Mouse (Mus musculus): Measurements from ENCODE around the gene Ube2l3. TPM values are rescaled to one million over a fixed set of nuclear protein-coding genes. Genes with fewer than 3 reads are reported as not detected.

Ube2l3 gene
- polyA plus RNA-seq, 1 experiment: 103 TPM

DNA sequence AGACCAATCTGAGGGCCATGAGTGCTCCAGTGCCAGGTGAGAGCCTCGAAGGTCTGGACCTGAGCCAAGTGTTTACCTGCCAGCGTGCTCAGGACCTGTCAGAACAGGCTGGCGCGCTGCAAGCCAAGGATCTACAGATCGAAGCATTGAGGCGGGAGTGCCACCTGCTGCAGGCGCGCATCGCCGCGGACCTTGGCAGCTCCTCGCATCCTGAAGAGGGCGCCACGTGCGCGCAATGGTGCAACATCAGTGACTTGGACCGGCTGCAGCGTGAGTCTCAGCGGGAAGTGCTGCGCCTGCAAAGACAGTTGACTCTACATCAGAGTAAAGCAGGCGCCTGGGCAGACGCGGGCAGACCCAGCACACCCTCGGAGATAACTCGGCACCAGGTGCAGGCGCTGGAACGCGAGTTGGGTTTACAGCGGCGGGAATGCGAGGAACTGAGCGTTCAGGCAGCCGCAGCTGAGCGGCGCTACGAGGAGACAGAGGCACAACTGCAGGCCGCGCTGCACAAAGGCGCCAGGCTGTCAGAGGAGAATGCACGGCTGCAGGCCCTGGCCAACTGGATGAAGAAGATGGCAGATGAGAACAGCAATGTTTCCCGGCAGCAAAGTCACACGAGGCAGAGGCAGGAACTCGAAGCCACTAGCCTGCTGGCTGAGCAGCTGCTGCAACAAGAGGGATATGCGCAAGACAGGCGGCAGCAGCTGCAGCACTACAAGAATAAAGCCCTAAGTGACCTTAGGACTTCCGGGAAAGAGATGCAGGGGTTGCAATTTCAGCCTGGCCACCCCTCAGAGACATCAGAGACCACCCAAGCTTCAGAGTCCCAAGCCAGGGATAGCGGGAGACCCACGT, 7.8 kb upstream of the Ube2l3 start:
- Histone ChIP-seq H3K4me1 (peaks cover 29% of the 10 kb centered on the region), H3K9me3 (no peaks in the 10 kb centered on the region), H3K4me3 (replicated peaks) (peak overlapping the region; percentile 97), H3K36me3 (replicated peaks; ENCODE audit: low read length) (no peaks in the 10 kb centered on the region), H3K27me3 (replicated peaks) (peaks cover 38% of the 10 kb centered on the region)
- TF ChIP-seq GATA1 (IDR thresholded peaks at IDR 0.05; ENCODE audit: borderline replicate concordance, low read length) (no peak), FLI1 (IDR thresholded peaks at IDR 0.05; ENCODE audit: low read length) (no peak)

DNA sequence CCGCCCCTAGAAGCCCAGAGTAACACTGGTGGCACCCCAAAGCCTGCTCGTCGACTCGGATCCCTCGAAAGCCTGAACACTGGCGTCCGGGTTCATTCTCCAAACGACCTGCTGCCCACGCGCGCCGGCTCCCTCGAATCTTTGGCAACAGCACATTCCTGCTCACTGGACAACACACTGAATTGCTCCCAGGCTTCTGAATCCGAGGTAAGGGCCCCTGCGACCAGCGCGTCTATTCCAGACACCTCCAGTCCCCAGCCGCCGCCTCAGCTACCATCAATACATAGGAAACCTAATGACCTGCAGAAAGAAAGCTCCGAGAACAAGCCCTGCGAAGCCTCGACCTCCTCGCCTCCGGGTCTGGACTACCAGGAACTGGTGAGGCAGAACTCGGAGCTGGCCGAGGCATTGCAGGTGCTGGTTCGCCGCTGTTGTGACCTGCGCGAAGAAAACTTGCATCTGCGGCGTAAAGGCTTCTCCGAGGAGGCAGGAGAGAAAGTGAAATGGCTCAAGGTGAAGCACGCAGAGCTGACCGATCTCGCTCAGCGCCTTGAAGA, 7.0 kb upstream of the Ube2l3 start:
- peaks cover 38% of the 10 kb centered on the region for H3K27me3 ChIP-seq (replicated peaks)
- peak overlapping the region; percentile 97 for H3K4me3 ChIP-seq (replicated peaks)
- H3K36me3 ChIP-seq (replicated peaks; ENCODE audit: low read length): no peaks in the 10 kb centered on the region
- H3K9me3 ChIP-seq: no peaks in the 10 kb centered on the region
- H3K4me1 ChIP-seq: peaks cover 31% of the 10 kb centered on the region
- no peak for TF ChIP-seq GATA1 (IDR thresholded peaks at IDR 0.05; ENCODE audit: borderline replicate concordance, low read length)
- no peak for TF ChIP-seq FLI1 (IDR thresholded peaks at IDR 0.05; ENCODE audit: low read length)

DNA sequence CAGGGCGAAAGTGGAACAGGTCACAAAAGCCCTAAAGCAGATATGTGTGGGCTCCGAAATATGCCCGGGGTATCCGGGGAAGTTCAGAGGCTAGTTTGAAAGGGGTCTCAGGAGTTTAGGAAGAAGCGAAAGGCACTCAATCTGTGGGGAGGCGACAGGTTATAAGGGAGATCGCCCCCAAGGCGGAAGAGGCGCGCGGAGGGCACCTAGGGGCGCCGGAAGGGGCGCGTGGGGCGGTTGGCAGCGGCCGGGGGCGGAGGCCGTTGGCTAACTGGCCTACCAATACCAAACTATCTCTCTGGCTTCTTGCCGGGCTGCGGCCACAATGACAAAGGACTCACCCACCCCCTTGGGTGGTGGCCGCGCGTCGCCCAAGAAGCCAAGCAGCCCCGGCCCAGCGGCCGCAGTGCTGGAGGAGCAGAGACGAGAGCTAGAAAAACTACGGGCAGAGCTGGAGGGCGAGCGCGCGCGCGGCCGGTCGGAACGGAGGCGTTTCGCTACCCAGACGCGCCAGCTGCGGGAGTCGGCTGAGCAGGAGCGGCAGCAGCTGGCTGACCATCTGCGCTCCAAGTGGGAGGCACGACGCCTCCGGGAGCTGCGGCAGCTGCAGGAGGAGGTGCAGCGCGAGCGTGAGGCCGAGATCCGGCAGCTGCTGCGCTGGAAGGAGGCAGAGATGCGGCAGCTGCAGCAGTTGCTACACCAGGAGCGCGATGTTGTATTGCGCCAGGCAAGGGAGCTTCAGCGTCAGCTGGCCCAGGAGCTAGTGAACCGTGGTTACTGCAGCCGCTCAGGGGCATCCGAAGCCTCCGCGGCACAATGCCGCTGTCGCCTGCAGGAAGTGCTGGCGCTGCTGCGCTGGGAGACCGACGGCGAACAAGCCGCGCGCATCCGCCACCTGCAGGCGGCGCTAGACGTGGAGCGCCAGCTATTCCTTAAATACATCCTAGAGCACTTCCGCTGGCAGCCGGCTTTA, 6.2 kb upstream of the Ube2l3 start, which contains the start of gene Rimbp3:
TSS of gene Rimbp3 (plus strand) at position 215 of the 973 bp plus-strand sequence.
- Histone ChIP-seq H3K27me3 (replicated peaks) (peaks cover 36% of the 10 kb centered on the region), H3K4me3 (replicated peaks) (peak within 1 kb of the TSS; percentile 97), H3K4me1 (peaks cover 35% of the 10 kb centered on the region), H3K9me3 (no peaks in the 10 kb centered on the region), H3K36me3 (replicated peaks; ENCODE audit: low read length) (no peaks in the 10 kb centered on the region)
- TF ChIP-seq GATA1 (IDR thresholded peaks at IDR 0.05; ENCODE audit: borderline replicate concordance, low read length): no peak
- TF ChIP-seq FLI1 (IDR thresholded peaks at IDR 0.05; ENCODE audit: low read length): no peak

DNA sequence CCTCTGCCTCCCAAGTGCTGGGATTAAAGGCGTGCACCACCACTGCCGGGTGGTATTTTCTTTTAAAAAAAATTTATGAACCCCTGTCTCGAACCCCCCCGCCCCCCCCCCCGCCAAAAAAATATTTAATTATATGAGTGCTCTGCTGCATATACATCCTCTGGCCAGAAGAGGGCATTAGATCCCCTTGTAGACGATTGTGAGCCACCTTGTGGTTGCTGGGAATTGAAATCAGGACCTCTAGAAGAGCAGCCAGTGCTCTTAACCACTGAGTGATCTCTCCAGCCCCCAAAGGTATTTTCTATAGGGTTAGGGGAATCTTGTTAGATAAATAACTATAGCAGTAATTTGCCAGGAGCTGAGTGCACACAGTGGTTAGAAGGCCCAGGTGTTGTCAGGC, 2.5 kb upstream of the Ube2l3 start:
- H3K4me3 ChIP-seq (replicated peaks): no peak overlapping the region
- H3K4me1 ChIP-seq: peaks cover 44% of the 10 kb centered on the region
- H3K27me3 ChIP-seq (replicated peaks): peaks cover 4% of the 10 kb centered on the region
- H3K36me3 ChIP-seq (replicated peaks; ENCODE audit: low read length): no peaks in the 10 kb centered on the region
- TF ChIP-seq GATA1 (IDR thresholded peaks at IDR 0.05; ENCODE audit: borderline replicate concordance, low read length) (no peak), FLI1 (IDR thresholded peaks at IDR 0.05; ENCODE audit: low read length) (no peak)
- H3K9me3 ChIP-seq: no peaks in the 10 kb centered on the region

DNA sequence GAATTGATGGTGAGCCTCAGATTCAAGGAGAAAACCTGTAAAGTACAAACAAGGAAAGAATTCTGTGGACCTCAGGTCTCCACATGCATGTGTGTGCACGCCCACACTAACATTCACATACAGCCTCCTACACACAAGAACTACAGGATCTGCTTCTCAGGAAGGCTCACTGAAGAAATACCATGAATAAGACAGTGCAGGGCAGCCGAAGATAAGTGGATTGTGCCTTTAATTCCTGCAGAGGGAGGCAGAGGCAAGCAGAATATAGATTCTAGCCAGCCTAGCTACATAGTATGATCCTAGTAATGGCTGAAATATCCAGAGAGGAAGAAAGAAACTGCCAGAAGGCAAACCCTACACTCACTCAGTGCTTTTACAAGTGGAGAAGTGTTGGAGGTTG, 472 bp downstream of the Ube2l3 start:
- TF ChIP-seq GATA1 (IDR thresholded peaks at IDR 0.05; ENCODE audit: borderline replicate concordance, low read length): no peak
- no peak for TF ChIP-seq FLI1 (IDR thresholded peaks at IDR 0.05; ENCODE audit: low read length)
- Histone ChIP-seq H3K9me3 (no peaks in the 10 kb centered on the region), H3K4me3 (replicated peaks) (peak overlapping the region; percentile 92), H3K4me1 (peaks cover 42% of the 10 kb centered on the region), H3K36me3 (replicated peaks; ENCODE audit: low read length) (peaks cover 8% of the 10 kb centered on the region), H3K27me3 (replicated peaks) (peaks cover 2% of the 10 kb centered on the region)

DNA sequence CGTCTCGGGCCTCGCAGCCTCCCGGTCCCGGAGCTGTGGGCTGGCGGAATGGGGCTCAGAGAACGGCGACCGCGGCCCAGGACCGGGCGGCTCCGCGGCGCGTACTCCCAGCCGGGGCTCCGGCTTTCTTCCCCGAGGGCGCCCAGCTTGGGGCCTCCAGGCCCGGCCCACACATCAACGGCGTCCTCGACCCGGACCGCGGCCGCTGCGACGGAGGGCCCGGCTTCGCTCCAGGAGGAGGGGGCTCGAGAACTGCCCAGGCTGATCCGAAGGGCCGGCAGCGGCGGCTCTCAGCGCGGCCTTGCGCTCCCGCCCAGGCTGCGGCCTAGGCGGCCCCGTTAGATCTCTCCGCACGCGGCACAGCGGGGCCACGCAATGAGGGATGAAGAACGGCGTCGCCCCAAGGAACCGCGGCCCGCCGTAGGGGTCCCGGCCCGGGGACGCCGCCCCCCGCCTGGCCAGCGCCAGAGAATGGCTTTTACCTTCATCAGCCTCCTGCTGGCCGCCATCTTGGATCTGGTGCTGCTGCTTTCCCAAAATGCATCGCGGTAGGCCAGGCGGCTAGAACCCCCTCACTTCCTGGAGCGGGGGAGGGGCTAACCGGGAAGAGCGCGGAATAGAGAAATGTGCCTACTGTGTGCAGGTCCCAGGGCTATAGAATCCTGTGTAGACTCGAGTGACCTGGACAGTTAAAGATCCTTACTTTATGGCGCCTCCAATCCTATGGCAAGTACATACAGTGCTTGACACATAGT, 1.3 kb downstream of the Ube2l3 start:
- peaks cover 49% of the 10 kb centered on the region for H3K4me1 ChIP-seq
- no peaks in the 10 kb centered on the region for H3K9me3 ChIP-seq
- peak overlapping the region; percentile 92 for H3K4me3 ChIP-seq (replicated peaks)
- H3K27me3 ChIP-seq (replicated peaks): peaks cover under 1% of the 10 kb centered on the region
- TF ChIP-seq GATA1 (IDR thresholded peaks at IDR 0.05; ENCODE audit: borderline replicate concordance, low read length): no peak
- TF ChIP-seq FLI1 (IDR thresholded peaks at IDR 0.05; ENCODE audit: low read length): no peak
- H3K36me3 ChIP-seq (replicated peaks; ENCODE audit: low read length): peaks cover 10% of the 10 kb centered on the region

DNA sequence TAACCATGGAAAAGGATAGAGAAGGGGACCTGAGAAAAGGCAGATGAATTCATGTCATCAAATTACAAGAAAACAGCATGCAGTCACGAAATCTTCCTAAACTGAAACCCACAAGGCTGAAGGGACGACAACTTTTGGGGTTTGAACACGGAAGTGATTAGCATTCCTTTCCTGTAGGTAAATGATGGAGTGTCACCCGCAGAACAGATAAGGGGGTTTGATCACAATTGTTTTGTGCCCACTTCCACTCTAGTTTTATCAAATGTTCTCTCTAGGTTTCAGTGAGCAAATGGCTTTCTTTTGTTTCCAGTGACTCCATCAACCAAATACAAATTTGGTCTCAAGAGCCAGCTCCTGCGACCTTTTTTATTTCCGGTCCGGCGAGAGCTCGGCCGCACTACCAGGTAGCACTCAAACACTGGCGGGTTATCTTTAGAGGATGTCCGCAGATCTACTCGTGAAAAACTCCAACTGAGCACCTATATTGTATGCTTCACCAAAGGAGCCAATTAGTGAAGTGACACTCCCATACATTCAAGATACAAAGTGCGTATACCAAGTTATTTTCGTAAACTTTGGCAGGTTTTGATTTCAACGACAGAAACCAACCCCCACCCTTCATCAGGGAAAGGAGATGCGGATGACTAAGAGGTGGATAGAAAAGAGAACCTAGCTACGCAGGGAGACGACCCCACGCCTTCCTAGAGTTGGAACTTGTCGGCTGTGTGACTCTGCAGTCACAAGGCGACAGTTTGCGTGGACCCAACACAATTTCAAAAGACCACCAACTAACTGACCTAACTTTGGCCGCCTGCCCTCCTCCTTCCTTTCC, 2.1 kb downstream of the Ube2l3 start:
- no peak; the same call in 2 of the 3 replicates for TF ChIP-seq GATA1 (IDR thresholded peaks at IDR 0.05; ENCODE audit: borderline replicate concordance, low read length)
- TF ChIP-seq FLI1 (IDR thresholded peaks at IDR 0.05; ENCODE audit: low read length): no peak
- Histone ChIP-seq H3K9me3 (no peaks in the 10 kb centered on the region), H3K27me3 (replicated peaks) (no peaks in the 10 kb centered on the region), H3K36me3 (replicated peaks; ENCODE audit: low read length) (peaks cover 14% of the 10 kb centered on the region), H3K4me1 (peaks cover 56% of the 10 kb centered on the region), H3K4me3 (replicated peaks) (peak overlapping the region; percentile 92)

DNA sequence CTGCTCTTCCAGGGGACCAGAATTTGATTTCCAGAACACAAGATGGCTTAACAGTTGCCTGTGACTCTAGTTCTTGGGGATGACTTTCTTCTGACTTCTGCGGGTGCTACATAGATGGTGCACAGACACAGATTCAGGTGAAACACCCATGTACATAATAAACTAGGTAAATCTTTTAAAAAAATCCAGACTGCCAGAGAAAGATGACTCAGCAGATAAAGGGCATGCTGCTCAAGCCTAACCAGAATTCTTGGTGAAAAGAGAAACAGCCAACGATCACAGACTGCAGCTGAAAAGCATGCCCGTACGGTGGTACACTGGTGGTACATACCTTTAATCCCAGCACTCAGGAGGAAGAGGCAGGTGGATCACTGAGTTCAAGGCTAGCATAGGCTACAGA, 8.6 kb downstream of the Ube2l3 start:
- no peak for TF ChIP-seq FLI1 (IDR thresholded peaks at IDR 0.05; ENCODE audit: low read length)
- TF ChIP-seq GATA1 (IDR thresholded peaks at IDR 0.05; ENCODE audit: borderline replicate concordance, low read length): no peak
- H3K4me1 ChIP-seq: peaks cover 69% of the 10 kb centered on the region
- H3K27me3 ChIP-seq (replicated peaks): no peaks in the 10 kb centered on the region
- no peak overlapping the region for H3K4me3 ChIP-seq (replicated peaks)
- H3K9me3 ChIP-seq: no peaks in the 10 kb centered on the region
- H3K36me3 ChIP-seq (replicated peaks; ENCODE audit: low read length): peaks cover 54% of the 10 kb centered on the region
